Mouse (Mus musculus) kidney, embryonic 15.5 days (tissue): ENCODE measurements around the gene Tcte3. TPM values are rescaled to one million over a fixed set of nuclear protein-coding genes. Genes with fewer than 3 reads are reported as not detected.
"Not testable (repeated sequence)": the region's sequence is repeated elsewhere in the genome, so short reads cannot be mapped to it uniquely, and the experiment has no call there.

Experiments used
- ATAC-seq: fragments of 200-750 bp; cut with Nextera tagmentation; replicated peaks from 2 replicates; pipeline ENCODE4 v1.8.0; 2017; ENCODE audit warnings: moderate TSS enrichment; ENCODE audit not compliant: low FRiP score
- H3K27ac ChIP-seq: fragments of 300-500 bp; sonication (generic); 2 replicates; pipeline ENCODE4 v1.5.1; 2015; ENCODE audit warnings: mild to moderate bottlenecking, inconsistent platforms
- H3K27me3 ChIP-seq: fragments of 300-500 bp; sonication (generic); 2 replicates; pipeline ENCODE4 v1.6.1; 2015; ENCODE audit warnings: inconsistent platforms
- H3K36me3 ChIP-seq: fragments of 300-500 bp; sonication (generic); 2 replicates; pipeline ENCODE4 v1.6.1; 2015; ENCODE audit warnings: inconsistent platforms
- H3K4me1 ChIP-seq: fragments of 300-500 bp; sonication (generic); 2 replicates; pipeline ENCODE4 v1.6.1; 2015; ENCODE audit warnings: inconsistent platforms
- H3K4me2 ChIP-seq: fragments of 300-500 bp; sonication (generic); 2 replicates; pipeline ENCODE4 v1.6.1; 2015; ENCODE audit warnings: moderate library complexity, mild to moderate bottlenecking, inconsistent platforms
- H3K4me3 ChIP-seq: fragments of 300-500 bp; sonication (generic); replicated peaks from 2 replicates; pipeline ENCODE4 v1.5.1; 2015; ENCODE audit warnings: mild to moderate bottlenecking, inconsistent platforms
- H3K9ac ChIP-seq: fragments of 300-500 bp; sonication (generic); 2 replicates; pipeline ENCODE4 v1.6.1; 2015; ENCODE audit warnings: mild to moderate bottlenecking, inconsistent platforms
- H3K9me3 ChIP-seq: fragments of 300-500 bp; sonication (generic); replicated peaks from 2 replicates; pipeline ENCODE4 v1.6.1; 2016; ENCODE audit warnings: inconsistent platforms
- WGBS: fragments of 180-500 bp; shearing (Covaris S2); methylation state at CpG from one replicate; pipeline ENCODE4 v1.1.7; 2015; ENCODE audit warnings: mixed read lengths; 5-methylcytosine and 5-hydroxymethylcytosine counted together
- polyA plus RNA-seq: library from polyadenylated mRNA; unstranded; fragments of >200 nt; fragmentation: Nextera tagmentation; extraction: Ambion mirVana; gene quantifications from 2 replicates; pipeline ENCODE4 v1.2.1, GENCODE M21; 2015

Tcte3 gene
- polyA plus RNA-seq, 1 experiment from 2014 or later, result not detected

GRCm38 (mm10) chr17:14977718-14978361 lies 63.4 kb downstream of the Tcte3 start:
- WGBS, result under 1% methylated on average over 4 of the region's 7 CpGs
- H3K9me3 ChIP-seq, H3K36me3 ChIP-seq, H3K4me2 ChIP-seq, H3K27ac ChIP-seq, H3K4me1 ChIP-seq, H3K27me3 ChIP-seq, H3K9ac ChIP-seq: not testable (repeated sequence)
- H3K4me3 ChIP-seq, result 0 out of 2 replicates have a peak overlapping the region, but pooled peaks have one; percentile 17
- peak; percentile 33 for ATAC-seq

Other genes with a start within 250 kb of the Tcte3 start
- 6.8 and 7.4 TPM in 2 replicates for gene Wdr27, start 98.3 kb downstream of the Tcte3 start, polyA plus RNA-seq
- gene 1600012H06Rik, start 98.3 kb downstream of the Tcte3 start, polyA plus RNA-seq, result 34.4 and 34.7 TPM in 2 replicates
- 26.0 and 26.9 TPM in 2 replicates for gene Phf10, start 80.2 kb downstream of the Tcte3 start, polyA plus RNA-seq
- gene 9030025P20Rik, start 63.0 kb downstream of the Tcte3 start, polyA plus RNA-seq, result 8.3 and 9.1 TPM in 2 replicates
- gene Gm3417, start 62.7 kb downstream of the Tcte3 start, polyA plus RNA-seq, result 0.69 TPM in 1 of 2 replicates, not detected in the other
- gene Gm3435, start 31.3 kb downstream of the Tcte3 start, polyA plus RNA-seq, result 5.9 and 8.4 TPM in 2 replicates
- 84.1 and 89.2 TPM in 2 replicates for gene Ermard, start 280 bp downstream of the Tcte3 start, polyA plus RNA-seq
- gene Gm3448, start within 50 bp of the Tcte3 start, polyA plus RNA-seq, result 4.0 and 4.1 TPM in 2 replicates